Mouse (Mus musculus) CD4-positive, CD25-positive, alpha-beta regulatory T cell, adult 4 months (primary cell): Measurements from ENCODE around the gene Stk16. TPM values are rescaled to one million over a fixed set of nuclear protein-coding genes. Genes with fewer than 3 reads are reported as not detected.
"Not testable (repeated sequence)": the region's sequence is repeated elsewhere in the genome, so short reads cannot be mapped to it uniquely, and the experiment has no call there.

ENCODE experiments used
- ATAC-seq: one replicate; pipeline ENCODE4 v1.8.0; 2017
- polyA plus RNA-seq, 2 experiments: library from polyadenylated mRNA; unstranded; fragments of 100-300 nt; shearing (Covaris generic); gene quantifications; one replicate each; pipeline ENCODE4 v1.2.1; 2017

Stk16 gene
- polyA plus RNA-seq, 2 experiments from 2014 or later = 56.9 to 62.7 TPM

DNA sequence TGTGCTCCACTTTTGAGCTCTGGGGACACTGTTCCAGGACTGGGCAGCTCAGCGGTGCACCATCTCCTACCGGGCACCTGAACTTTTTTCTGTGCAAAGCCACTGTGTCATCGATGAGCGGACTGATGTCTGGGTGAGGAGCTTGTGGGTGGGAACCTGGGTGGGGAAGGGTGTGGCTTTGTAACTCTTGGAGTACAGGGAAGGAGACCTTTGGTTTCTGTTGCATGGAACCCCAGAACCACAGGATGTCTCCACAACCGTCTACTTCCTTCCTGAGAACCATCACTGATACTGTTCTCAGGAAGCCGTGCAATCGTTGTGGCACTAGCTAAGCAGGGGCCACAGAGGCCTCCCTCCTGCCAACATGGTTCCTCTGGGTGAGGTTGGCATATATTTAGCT lies 2.5 kb downstream of the Stk16 start:
- ATAC-seq = no peak

GRCm38 (mm10) chr1:75214442-75214841 lies 3.8 kb downstream of the Stk16 start:
- ATAC-seq = no peak

DNA sequence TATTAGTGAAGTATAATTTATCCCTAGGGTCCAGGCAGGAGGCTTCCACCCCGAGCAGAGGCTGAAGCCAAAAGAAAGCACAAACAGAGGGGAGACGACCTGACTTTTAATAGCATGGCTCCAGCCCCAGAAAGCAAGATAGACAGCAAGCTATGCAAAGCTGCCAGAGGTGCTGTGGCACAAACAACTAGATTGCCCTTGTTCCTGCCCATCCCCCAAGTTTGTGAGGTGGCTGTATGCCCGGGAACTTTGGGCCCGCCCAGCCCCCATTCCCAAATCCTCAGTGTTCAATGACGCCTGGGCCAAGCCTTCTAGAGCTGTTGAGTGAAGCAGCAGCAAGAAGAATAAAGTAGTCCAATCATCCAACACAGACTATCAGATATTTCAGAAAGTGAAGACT lies 4.2 kb downstream of the Stk16 start:
- no peak for ATAC-seq

DNA sequence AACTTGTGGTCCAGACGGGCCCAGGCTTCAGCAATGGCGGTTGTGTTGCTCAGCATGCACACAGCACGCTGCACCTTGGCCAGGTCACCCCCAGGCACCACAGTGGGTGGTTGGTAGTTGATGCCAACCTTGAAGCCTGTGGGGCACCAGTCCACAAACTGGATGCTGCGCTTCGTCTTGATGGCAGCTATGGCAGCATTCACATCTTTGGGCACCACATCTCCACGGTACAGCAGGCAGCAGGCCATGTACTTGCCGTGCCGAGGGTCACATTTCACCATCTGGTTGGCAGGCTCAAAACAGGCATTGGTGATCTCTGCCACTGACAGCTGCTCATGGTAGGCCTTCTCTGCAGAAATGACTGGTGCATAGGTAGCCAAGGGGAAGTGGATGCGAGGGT lies 5.1 kb downstream of the Stk16 start:
- no peak for ATAC-seq

GRCm38 (mm10) chr1:75216797-75217585 lies 6.4 kb downstream of the Stk16 start:
- ATAC-seq = no peak

DNA sequence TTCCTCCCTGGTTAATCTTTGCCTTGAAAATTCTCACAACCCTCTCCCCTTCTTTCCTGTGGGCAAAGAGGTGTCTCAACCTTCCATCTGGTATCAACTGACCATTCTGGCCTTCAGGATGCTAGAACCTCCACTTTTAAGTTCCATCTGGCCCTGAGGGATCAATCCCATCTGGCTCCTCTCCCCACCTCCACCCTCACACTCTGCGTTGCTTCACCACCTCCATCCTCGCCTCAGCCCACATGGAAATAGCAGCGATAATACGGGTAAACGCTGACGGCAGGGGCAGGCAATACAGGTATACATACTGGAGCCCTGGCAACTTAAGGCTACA lies 7.2 kb downstream of the Stk16 start:
- no peak for ATAC-seq

DNA sequence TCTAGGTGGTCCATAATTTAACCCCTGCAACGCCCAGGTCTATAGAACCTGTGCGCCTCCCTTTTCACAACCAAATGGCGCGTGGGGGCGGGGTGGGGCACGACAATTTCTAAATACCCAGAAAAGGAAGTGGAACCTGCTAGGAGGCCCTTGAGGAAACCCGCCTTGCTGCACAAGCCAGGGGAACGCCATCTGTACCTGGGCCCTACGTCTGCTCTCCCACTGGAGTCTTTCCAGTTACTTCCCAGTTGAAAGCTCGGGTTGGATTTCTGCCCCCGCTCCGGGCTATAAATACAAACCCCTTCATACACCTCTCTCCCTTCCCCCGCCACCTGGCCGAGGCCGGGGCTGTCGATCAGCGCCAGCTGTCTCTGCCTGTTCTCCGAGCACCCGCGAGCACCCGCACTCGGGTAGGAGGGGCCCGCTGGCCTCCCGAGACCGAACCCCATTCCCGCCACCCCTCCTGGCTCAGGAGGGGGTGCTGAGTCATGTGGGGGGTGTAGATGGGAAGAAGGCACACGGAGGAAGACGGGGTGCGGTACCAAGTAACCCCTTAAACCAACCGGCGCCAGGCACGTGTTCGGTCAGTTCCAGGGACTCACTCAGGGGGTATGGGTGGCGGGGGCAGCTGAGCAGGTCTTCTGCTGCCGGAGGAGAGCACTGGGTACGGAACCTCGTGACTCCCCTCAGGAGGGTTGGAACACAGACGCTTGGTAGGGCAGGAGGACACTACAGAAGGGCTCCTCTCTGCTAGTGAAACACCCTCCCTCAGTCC lies 7.8 kb downstream of the Stk16 start:
- peak; percentile 51 for ATAC-seq

GRCm38 (mm10) chr1:75219078-75219477 lies 8.4 kb downstream of the Stk16 start:
- ATAC-seq = peak; percentile 91

DNA sequence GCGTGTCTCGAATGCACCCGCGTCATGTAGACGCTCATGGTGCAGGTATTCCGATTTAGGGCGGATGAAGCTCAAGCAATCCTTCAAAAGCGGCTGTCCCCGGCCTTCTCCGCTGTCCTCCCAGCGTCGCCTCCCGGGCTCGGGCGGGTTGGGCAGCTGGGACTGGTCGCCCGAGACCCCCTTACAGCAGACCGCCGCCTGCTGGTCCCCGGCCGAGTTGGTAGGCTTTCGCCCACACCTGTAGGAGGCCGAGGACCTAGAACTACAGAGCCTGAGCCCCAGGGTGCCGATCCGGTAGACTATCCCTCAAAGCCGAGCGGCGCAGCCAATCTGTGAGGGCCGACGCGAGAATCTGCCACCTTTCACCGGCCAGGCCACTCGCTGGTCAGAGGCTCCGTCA lies 8.9 kb downstream of the Stk16 start, which contains the start of gene Tuba4a:
Tuba4a (minus strand) TSS at position 335 of the 400 bp plus-strand sequence.
- ATAC-seq = no peak

- no peak for ATAC-seq
Observed at GRCm38 (mm10) chr1:75221538-75221937, 10.9 kb downstream of the Stk16 start.

- ATAC-seq = peak; percentile 33
Observed at GRCm38 (mm10) chr1:75222926-75223325, 12.3 kb downstream of the Stk16 start.

- ATAC-seq = no peak
Observed at GRCm38 (mm10) chr1:75223532-75223931, 12.9 kb downstream of the Stk16 start.

GRCm38 (mm10) chr1:75225473-75225872 lies 14.8 kb downstream of the Stk16 start:
- no peak for ATAC-seq

DNA sequence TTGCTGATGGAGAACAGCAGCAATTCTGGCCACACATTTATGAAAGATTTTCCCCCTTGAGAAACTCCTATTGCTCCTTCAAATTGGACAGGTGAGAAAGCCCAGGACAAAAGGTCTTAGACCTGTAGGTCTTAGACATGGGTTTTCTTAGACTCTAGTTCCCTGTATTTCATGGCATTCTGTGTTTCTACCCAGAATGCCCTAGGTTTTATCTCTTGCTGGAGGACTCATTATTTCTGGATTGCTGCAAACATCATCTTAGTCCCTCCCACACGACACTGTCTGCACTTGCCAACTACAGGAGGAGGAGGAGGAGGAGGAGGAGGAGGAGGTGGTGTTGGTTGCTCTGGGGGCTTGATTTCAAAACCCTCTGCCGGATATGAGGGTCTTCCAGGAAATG lies 15.5 kb downstream of the Stk16 start:
- ATAC-seq = no peak

GRCm38 (mm10) chr1:75227653-75228052 lies 17.0 kb downstream of the Stk16 start:
- ATAC-seq = no peak

- ATAC-seq = no peak
Observed at GRCm38 (mm10) chr1:75229158-75229557, 18.5 kb downstream of the Stk16 start.

DNA sequence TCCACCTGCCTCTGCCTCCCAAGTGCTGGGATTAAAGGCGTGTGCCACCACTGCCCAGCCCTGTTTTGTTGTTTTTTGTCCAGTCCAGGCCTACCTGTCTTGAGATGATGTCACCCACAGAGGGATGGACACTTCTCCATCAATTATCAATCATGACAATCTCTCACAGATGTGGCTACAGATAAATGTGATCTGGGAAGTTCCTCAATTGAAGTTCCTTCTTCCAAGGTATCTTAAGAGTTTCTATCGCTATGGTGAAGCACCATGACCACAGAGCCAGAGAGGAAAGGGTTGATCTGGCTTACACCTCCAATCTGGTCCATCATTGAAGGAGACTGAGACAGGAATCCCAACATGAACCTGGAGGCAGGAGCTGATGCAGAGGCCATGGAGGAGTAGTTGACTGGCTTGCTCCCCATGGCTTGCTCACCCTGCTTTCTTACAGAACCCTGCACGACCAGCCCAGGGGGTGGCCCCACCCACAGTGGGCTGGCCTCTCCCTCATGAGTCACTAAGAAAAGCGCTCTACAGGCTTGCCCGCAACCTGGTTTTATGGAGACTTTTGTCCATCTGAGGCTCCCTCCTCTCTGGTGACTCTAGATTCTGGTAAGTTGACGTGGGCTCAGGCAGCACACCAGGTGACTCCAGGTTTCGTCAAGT lies 19.8 kb downstream of the Stk16 start:
- no peak for ATAC-seq

DNA sequence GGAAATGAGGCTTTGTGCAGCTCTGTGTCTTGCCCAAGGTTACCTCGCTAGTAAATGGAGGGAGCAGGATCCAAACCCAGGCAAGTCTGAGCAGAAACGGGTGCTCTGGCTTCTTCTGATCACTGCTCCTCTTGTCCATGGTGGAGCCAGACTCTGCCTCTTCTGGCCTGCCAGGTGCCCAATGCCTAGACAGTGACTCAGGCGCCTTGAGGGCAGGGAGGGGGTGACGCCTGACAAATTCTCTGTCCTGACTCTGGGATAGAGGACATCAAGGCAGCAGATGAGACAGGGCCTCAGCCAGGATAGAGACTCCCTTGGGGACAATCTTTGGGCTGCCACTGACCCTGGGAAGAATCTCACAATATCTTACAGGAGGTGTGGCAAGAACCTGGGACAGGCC lies 20.6 kb downstream of the Stk16 start:
- no peak for ATAC-seq

DNA sequence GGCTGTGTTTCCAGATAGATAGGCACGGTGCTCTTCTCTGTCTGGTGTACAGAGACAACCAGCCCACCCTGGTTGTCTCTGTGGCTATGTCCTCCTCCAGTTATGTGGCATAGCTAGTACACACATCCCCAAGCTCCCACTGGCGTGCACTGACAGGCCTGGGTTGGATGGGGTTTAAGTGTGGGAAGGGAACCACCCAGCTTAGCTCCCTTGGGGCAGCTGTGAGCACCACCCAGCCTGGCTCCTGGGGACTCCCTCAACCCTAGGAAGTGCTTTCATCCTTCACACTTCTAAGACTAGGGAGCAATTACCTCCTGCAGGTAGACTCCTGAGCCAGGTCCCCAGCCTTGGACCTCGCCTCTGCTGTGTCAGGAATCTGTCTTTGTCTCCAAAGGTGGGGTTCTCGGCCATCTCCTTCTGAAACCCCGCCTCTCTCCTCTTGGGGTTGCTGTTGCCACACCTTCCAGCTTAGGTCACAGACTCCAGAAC lies 21.1 kb downstream of the Stk16 start, which contains the start of gene A630095N17Rik:
A630095N17Rik (minus strand) TSS at position 439 of the 489 bp plus-strand sequence.
- ATAC-seq = no peak

DNA sequence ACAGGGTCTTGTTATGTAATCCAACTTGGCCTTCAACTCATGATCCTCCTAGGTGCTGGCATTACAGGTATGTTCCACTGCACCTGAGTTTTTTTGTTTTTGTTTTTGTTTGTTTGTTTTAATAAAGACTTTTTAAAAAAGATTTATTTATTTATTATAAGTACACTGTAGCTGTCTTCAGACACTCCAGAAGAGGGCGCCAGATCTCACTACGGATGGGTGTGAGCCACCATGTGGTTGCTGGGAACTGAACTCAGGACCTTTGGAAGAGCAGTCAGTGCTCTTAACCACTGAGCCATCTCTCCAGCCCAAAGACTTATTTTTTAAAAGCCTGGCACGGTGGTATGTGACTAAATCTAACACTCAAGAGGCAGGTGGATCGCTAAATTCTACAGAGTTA lies 21.9 kb downstream of the Stk16 start:
- not testable (repeated sequence) for ATAC-seq

DNA sequence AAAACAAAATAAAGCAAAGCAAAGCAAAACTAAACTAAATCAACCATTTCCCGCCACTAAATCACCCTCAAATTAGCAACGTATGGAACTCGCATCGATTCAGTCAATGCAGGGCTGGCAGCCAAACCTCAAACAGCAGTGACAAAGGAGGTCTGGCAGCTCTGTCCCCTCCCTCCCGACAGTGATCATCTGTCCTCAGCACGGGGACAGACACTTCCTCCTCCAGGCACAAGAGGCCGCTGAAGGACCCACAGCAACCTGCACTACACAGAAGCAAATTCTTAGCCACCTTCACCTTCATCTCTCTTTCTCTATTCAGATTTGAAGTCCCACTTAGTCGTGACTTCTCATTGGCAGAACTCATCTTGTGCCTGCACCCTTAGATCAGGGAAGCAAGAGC lies 24.0 kb downstream of the Stk16 start:
- peak; percentile 63 for ATAC-seq

DNA sequence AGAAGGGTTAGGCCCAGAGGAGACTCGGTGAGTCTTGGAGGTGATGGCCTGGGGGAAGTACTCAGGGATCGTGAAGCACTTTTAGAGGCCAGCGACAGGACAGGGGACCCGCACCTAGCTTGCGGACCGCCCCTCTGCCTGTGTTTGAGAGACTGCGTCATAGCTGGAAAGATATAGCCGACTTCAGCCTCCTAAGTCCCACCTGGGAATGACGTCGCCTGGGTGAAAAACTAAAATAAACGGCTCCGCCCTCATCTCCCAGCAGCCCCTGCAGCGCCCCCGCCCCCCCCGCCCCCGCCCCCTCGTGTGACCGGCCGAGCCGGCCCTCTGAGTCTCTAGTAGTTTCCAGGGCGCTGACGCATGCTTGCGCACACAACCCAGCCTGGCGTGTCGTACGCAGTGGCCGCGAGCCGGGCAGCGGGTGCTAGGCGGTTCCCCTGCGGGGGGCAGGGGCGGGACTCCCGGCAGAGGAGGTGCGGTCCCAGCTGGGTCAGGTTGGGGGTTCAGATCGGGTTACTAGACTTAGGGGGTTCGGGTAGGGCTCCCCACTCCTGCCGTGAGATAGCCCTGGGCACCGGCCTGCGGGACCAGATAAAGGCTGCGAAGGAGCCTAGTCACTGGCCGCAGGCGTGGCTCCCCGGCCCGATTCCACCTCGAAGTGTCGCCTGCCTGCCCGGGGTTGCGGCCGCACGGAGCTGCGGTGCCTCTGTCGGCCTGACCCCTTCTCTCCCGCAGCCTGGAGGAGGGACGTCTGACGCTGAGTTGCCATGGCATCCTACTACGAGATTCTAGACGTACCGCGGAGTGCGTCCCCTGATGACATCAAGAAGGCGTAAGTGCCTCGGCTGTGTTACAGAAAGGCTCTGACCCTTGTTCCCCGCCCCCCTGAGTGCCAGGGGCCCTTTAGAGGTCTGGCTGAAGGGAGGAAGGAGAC lies 25.7 kb downstream of the Stk16 start, which contains the start of gene Dnajb2:
Dnajb2 (plus strand) TSS at position 290 of the 934 bp plus-strand sequence.
- peak; percentile 74 for ATAC-seq
